Comparison of ENCODE assay signal across 10 mouse cellular contexts in genomic region chr15:82158243-82159035, GRCm38 (mm10). TPM values are rescaled to one million over a fixed set of nuclear protein-coding genes. Genes with fewer than 3 reads are reported as not detected.
DNase-seq lines count a peak whose midpoint lies in the region; ATAC-seq lines count a peak whose summit lies in the region.
"Had no signal": no experiment of that assay in that cellular context is flagged by ENCODE, and none has a peak within 500 bp of the region (broad histone marks: within the 10 kb centered on the region; RNA-seq: fewer than 3 reads in every experiment).

No protein-coding gene starts in this region.

- H3K4me3 ChIP-seq in embryonic facial prominence, embryonic 14.5 days (ENCODE audit: low read depth, low read length), result no peak overlapping the region
- no peak overlapping the region for H3K4me3 ChIP-seq in limb, embryonic 15.5 days

- peak; percentile 41 for DNase-seq in embryo, embryonic 11 days
- no peak for DNase-seq in embryo, embryonic 10 days (ENCODE audit: low spot score)
- peak; percentile 25 to 50 for DNase-seq in kidney, postnatal 4 days
- DNase-seq in kidney, postnatal 25 days, result no peak
- no peak for DNase-seq in embryonic facial prominence, embryonic 14.5 days (ENCODE audit: low spot score)
- DNase-seq in cerebellum, adult 18-20 months, result no peak
- DNase-seq in thymus, postnatal 36 days, result no peak
- DNase-seq: gastrocnemius, postnatal 25 days; heart, postnatal 4 days had no signal

- no peaks in the 10 kb centered on the region for H3K36me3 ChIP-seq in embryonic facial prominence, embryonic 14.5 days (ENCODE audit: control insufficient read depth, insufficient read depth, low read length)
- no peaks in the 10 kb centered on the region for H3K36me3 ChIP-seq in limb, embryonic 15.5 days

- peak overlapping the region; percentile 66 for H3K27ac ChIP-seq in embryonic facial prominence, embryonic 14.5 days (replicated peaks; ENCODE audit: low read depth, low read length)
- H3K27ac ChIP-seq in limb, embryonic 15.5 days, result peak overlapping the region; percentile 86

- peaks cover 40% of the 10 kb centered on the region for H3K4me1 ChIP-seq in embryonic facial prominence, embryonic 14.5 days (ENCODE audit: control insufficient read depth, insufficient read depth, low read length)
- peaks cover 57% of the 10 kb centered on the region for H3K4me1 ChIP-seq in limb, embryonic 15.5 days

- no peak for ATAC-seq in embryonic facial prominence, embryonic 14.5 days (ENCODE audit: low read depth)
- no peak for ATAC-seq in limb, embryonic 15.5 days (ENCODE audit: insufficient number of reproducible peaks, low FRiP score, low TSS enrichment, low read depth)

- no peaks in the 10 kb centered on the region for H3K9me3 ChIP-seq in embryonic facial prominence, embryonic 14.5 days (ENCODE audit: control insufficient read depth, low read length)
- no peaks in the 10 kb centered on the region for H3K9me3 ChIP-seq in limb, embryonic 15.5 days

- WGBS in embryonic facial prominence, embryonic 14.5 days, result 32% methylated on average over 17 of the region's 17 CpGs
- WGBS in limb, embryonic 15.5 days, result 34% methylated on average over 17 of the region's 17 CpGs

- H3K4me2 ChIP-seq in embryonic facial prominence, embryonic 14.5 days (ENCODE audit: low read depth, low read length), result peak overlapping the region; percentile 13
- H3K4me2 ChIP-seq in limb, embryonic 15.5 days, result 0 out of 2 replicates have a peak overlapping the region, but pooled peaks have one; percentile 19

- H3K27me3 ChIP-seq in embryonic facial prominence, embryonic 14.5 days (replicated peaks; ENCODE audit: control insufficient read depth, insufficient read depth, low read length), result no peaks in the 10 kb centered on the region
- H3K27me3 ChIP-seq in limb, embryonic 15.5 days, result no peaks in the 10 kb centered on the region

- H3K9ac ChIP-seq in embryonic facial prominence, embryonic 14.5 days (ENCODE audit: low read depth, low read length), result 0 out of 2 replicates have a peak overlapping the region, but pooled peaks have one; percentile 36
- no peak overlapping the region for H3K9ac ChIP-seq in limb, embryonic 15.5 days

RNA-seq across cellular contexts. Expression of gene Srebf2, which starts 11.5 kb away (rescaled TPM):
- 99.2 and 123 TPM in 2 replicates for polyA plus RNA-seq in embryonic facial prominence, embryonic 14.5 days (2014; fragmentation: Nextera tagmentation; extraction: Ambion mirVana)
- polyA plus RNA-seq in limb, embryonic 15.5 days (2015; fragmentation: Nextera tagmentation; extraction: Ambion mirVana), result 155 and 165 TPM in 2 replicates

RNA-seq across cellular contexts. Expression of gene Ccdc134, which starts 30.7 kb away (rescaled TPM):
- 29.6 and 30.2 TPM in 2 replicates for polyA plus RNA-seq in embryonic facial prominence, embryonic 14.5 days (2014; fragmentation: Nextera tagmentation; extraction: Ambion mirVana)
- 24.6 and 28.8 TPM in 2 replicates for polyA plus RNA-seq in limb, embryonic 15.5 days (2015; fragmentation: Nextera tagmentation; extraction: Ambion mirVana)

RNA-seq across cellular contexts. Expression of gene Shisa8, which starts 54.2 kb away (rescaled TPM):
- 0.93 and 1.4 TPM in 2 replicates for polyA plus RNA-seq in embryonic facial prominence, embryonic 14.5 days (2014; fragmentation: Nextera tagmentation; extraction: Ambion mirVana)
- polyA plus RNA-seq in limb, embryonic 15.5 days (2015; fragmentation: Nextera tagmentation; extraction: Ambion mirVana), result 0.25 and 0.40 TPM in 2 replicates

Comparison
In these comparisons a context has a peak if more than half of its experiments do, and no peak if none do; other contexts are left out.
1. DNase-seq: peak in embryo, embryonic 11 days (single experiment) and kidney, postnatal 4 days (2 of 2); none in embryo, embryonic 10 days (single experiment), kidney, postnatal 25 days (0 of 2), embryonic facial prominence, embryonic 14.5 days (single experiment), cerebellum, adult 18-20 months (0 of 2) and thymus, postnatal 36 days (0 of 2).